Mouse (Mus musculus) midbrain, embryonic 11.5 days (tissue): ENCODE measurements around the gene S100a7a. TPM values are rescaled to one million over a fixed set of nuclear protein-coding genes. Genes with fewer than 3 reads are reported as not detected.

Experiments used
- ATAC-seq: fragments of 200-750 bp; cut with Nextera tagmentation; 2 replicates; pipeline ENCODE4 v1.8.0; 2017; ENCODE audit warnings: moderate TSS enrichment, moderate library complexity; ENCODE audit not compliant: low FRiP score
- DNase-seq: peaks from one replicate; pipeline ENCODE4 v3.0.0; 2015; ENCODE audit warnings: low spot score; ENCODE audit errors: missing footprints
- H3K27ac ChIP-seq: fragments of 300-500 bp; sonication (generic); 2 replicates; pipeline ENCODE4 v1.5.1; 2014; ENCODE audit warnings: low read depth, low read length
- H3K27me3 ChIP-seq: fragments of 300-500 bp; sonication (generic); 2 replicates; pipeline ENCODE4 v1.6.1; 2014; ENCODE audit warnings: mild to moderate bottlenecking, low read length, moderate library complexity, mixed read lengths; ENCODE audit not compliant: control insufficient read depth, insufficient read depth
- H3K36me3 ChIP-seq: fragments of 300-500 bp; sonication (generic); 2 replicates; pipeline ENCODE4 v1.6.1; 2014; ENCODE audit warnings: mild to moderate bottlenecking, low read length, moderate library complexity, mixed read lengths; ENCODE audit not compliant: control insufficient read depth, insufficient read depth
- H3K4me1 ChIP-seq: fragments of 300-500 bp; sonication (generic); 2 replicates; pipeline ENCODE4 v1.6.1; 2014; ENCODE audit warnings: low read length; ENCODE audit not compliant: control insufficient read depth, insufficient read depth
- H3K4me2 ChIP-seq: fragments of 300-500 bp; sonication (generic); 2 replicates; pipeline ENCODE4 v1.6.1; 2014; ENCODE audit warnings: mild to moderate bottlenecking, moderate library complexity
- H3K4me3 ChIP-seq: fragments of 300-500 bp; sonication (generic); 2 replicates; pipeline ENCODE4 v1.5.1; 2014; ENCODE audit warnings: low read depth, low read length
- H3K9ac ChIP-seq: fragments of 300-500 bp; sonication (generic); 2 replicates; pipeline ENCODE4 v1.6.1; 2014; ENCODE audit warnings: low read length
- H3K9me3 ChIP-seq: fragments of 300-500 bp; sonication (generic); 2 replicates; pipeline ENCODE4 v1.6.1; 2016; ENCODE audit warnings: low read length; ENCODE audit not compliant: control insufficient read depth
- WGBS: fragments of 180-500 bp; shearing (Covaris S2); extraction: QIAGEN DNeasy Blood & Tissue Kit; methylation state at CpG from one replicate; pipeline ENCODE4 v1.1.7; 2014; 5-methylcytosine and 5-hydroxymethylcytosine counted together
- polyA plus RNA-seq: library from polyadenylated mRNA; unstranded; fragments of >200 nt; fragmentation: Nextera tagmentation; extraction: Ambion mirVana; gene quantifications from 2 replicates; pipeline ENCODE4 v1.2.1, GENCODE M21; 2014

The S100a7a gene
- polyA plus RNA-seq, 1 experiment from 2014 or later, result not detected

- WGBS, result 55% methylated on average over 7 of the region's 7 CpGs
- H3K27me3 ChIP-seq, result no peaks in the 10 kb centered on the region
- no peak overlapping the region for H3K4me3 ChIP-seq
- no peak for ATAC-seq
- no peaks in the 10 kb centered on the region for H3K36me3 ChIP-seq
- H3K9ac ChIP-seq, result no peak overlapping the region
- H3K4me2 ChIP-seq, result no peak overlapping the region
- DNase-seq, result peak; percentile 88
- H3K9me3 ChIP-seq, result no peaks in the 10 kb centered on the region
- H3K27ac ChIP-seq, result no peak overlapping the region
- no peaks in the 10 kb centered on the region for H3K4me1 ChIP-seq
Observed at GRCm38 (mm10) chr3:90639511-90640154, 14.2 kb upstream of the S100a7a start.

- H3K4me2 ChIP-seq, result no peak overlapping the region
- H3K4me1 ChIP-seq, result no peaks in the 10 kb centered on the region
- DNase-seq (no peak), ATAC-seq (no peak)
- H3K36me3 ChIP-seq, result no peaks in the 10 kb centered on the region
- no peaks in the 10 kb centered on the region for H3K27me3 ChIP-seq
- H3K4me3 ChIP-seq, result no peak overlapping the region
- no peak overlapping the region for H3K27ac ChIP-seq
- H3K9me3 ChIP-seq, result no peaks in the 10 kb centered on the region
- 85% methylated on average over 7 of the region's 7 CpGs for WGBS
- H3K9ac ChIP-seq, result no peak overlapping the region
Observed at GRCm38 (mm10) chr3:90640981-90641380, 12.8 kb upstream of the S100a7a start.

GRCm38 (mm10) chr3:90644220-90644619 lies 9.6 kb upstream of the S100a7a start:
- Histone ChIP-seq H3K27ac (no peak overlapping the region), H3K4me2 (no peak overlapping the region), H3K9me3 (no peaks in the 10 kb centered on the region), H3K4me3 (no peak overlapping the region), H3K36me3 (no peaks in the 10 kb centered on the region), H3K4me1 (no peaks in the 10 kb centered on the region), H3K27me3 (no peaks in the 10 kb centered on the region), H3K9ac (no peak overlapping the region)
- no peak for ATAC-seq
- 49% methylated on average over 3 of the region's 3 CpGs for WGBS
- DNase-seq, result no peak

- no peak overlapping the region for H3K9ac ChIP-seq
- no peaks in the 10 kb centered on the region for H3K4me1 ChIP-seq
- 84% methylated on average over 1 of the region's 1 CpGs for WGBS
- H3K27me3 ChIP-seq, result no peaks in the 10 kb centered on the region
- H3K9me3 ChIP-seq, result no peaks in the 10 kb centered on the region
- H3K4me2 ChIP-seq, result no peak overlapping the region
- no peaks in the 10 kb centered on the region for H3K36me3 ChIP-seq
- no peak overlapping the region for H3K4me3 ChIP-seq
- DNase-seq (no peak), ATAC-seq (no peak)
- H3K27ac ChIP-seq, result no peak overlapping the region
Observed at GRCm38 (mm10) chr3:90647291-90647690, 6.5 kb upstream of the S100a7a start.

- no peaks in the 10 kb centered on the region for H3K9me3 ChIP-seq
- DNase-seq, result no peak
- no peak for ATAC-seq
- H3K9ac ChIP-seq, result no peak overlapping the region
- H3K4me1 ChIP-seq, result no peaks in the 10 kb centered on the region
- H3K4me3 ChIP-seq, result no peak overlapping the region
- no peaks in the 10 kb centered on the region for H3K36me3 ChIP-seq
- H3K27me3 ChIP-seq, result no peaks in the 10 kb centered on the region
- no peak overlapping the region for H3K4me2 ChIP-seq
- no peak overlapping the region for H3K27ac ChIP-seq
Observed at GRCm38 (mm10) chr3:90648981-90649380, 4.8 kb upstream of the S100a7a start.

GRCm38 (mm10) chr3:90649832-90650231 lies 4.0 kb upstream of the S100a7a start:
- WGBS, result 89% methylated on average over 2 of the region's 2 CpGs
- no peak overlapping the region for H3K27ac ChIP-seq
- H3K27me3 ChIP-seq, result no peaks in the 10 kb centered on the region
- H3K9ac ChIP-seq, result no peak overlapping the region
- H3K36me3 ChIP-seq, result no peaks in the 10 kb centered on the region
- H3K4me1 ChIP-seq, result no peaks in the 10 kb centered on the region
- H3K4me3 ChIP-seq, result no peak overlapping the region
- no peaks in the 10 kb centered on the region for H3K9me3 ChIP-seq
- no peak overlapping the region for H3K4me2 ChIP-seq
- ATAC-seq (no peak), DNase-seq (no peak)

- no peak overlapping the region for H3K4me2 ChIP-seq
- H3K36me3 ChIP-seq, result no peaks in the 10 kb centered on the region
- H3K9me3 ChIP-seq, result no peaks in the 10 kb centered on the region
- H3K4me3 ChIP-seq, result no peak overlapping the region
- WGBS, result 36% methylated on average over 5 of the region's 5 CpGs
- no peak overlapping the region for H3K9ac ChIP-seq
- no peaks in the 10 kb centered on the region for H3K4me1 ChIP-seq
- ATAC-seq (peak; percentile 80), DNase-seq (peak; percentile 97)
- H3K27ac ChIP-seq, result no peak overlapping the region
- H3K27me3 ChIP-seq, result no peaks in the 10 kb centered on the region
Observed at GRCm38 (mm10) chr3:90652878-90653508, 824 bp upstream of the S100a7a start.

GRCm38 (mm10) chr3:90657405-90657804 lies 3.6 kb downstream of the S100a7a start:
- DNase-seq (no peak), ATAC-seq (no peak)
- H3K9ac ChIP-seq, result no peak overlapping the region
- H3K4me1 ChIP-seq, result no peaks in the 10 kb centered on the region
- H3K36me3 ChIP-seq, result no peaks in the 10 kb centered on the region
- H3K4me3 ChIP-seq, result no peak overlapping the region
- no peaks in the 10 kb centered on the region for H3K27me3 ChIP-seq
- 79% methylated on average over 4 of the region's 4 CpGs for WGBS
- H3K27ac ChIP-seq, result no peak overlapping the region
- no peak overlapping the region for H3K4me2 ChIP-seq
- H3K9me3 ChIP-seq, result no peaks in the 10 kb centered on the region

- Histone ChIP-seq H3K4me2 (no peak overlapping the region), H3K9me3 (no peaks in the 10 kb centered on the region), H3K36me3 (no peaks in the 10 kb centered on the region), H3K27ac (no peak overlapping the region), H3K4me1 (no peaks in the 10 kb centered on the region), H3K4me3 (no peak overlapping the region), H3K27me3 (no peaks in the 10 kb centered on the region), H3K9ac (no peak overlapping the region)
- no peak for DNase-seq
- ATAC-seq, result no peak
Observed at GRCm38 (mm10) chr3:90659364-90660044, 5.7 kb downstream of the S100a7a start.
